Mouse (Mus musculus): ENCODE results near the gene Tnnt3.

Gene Tnnt3

DNA sequence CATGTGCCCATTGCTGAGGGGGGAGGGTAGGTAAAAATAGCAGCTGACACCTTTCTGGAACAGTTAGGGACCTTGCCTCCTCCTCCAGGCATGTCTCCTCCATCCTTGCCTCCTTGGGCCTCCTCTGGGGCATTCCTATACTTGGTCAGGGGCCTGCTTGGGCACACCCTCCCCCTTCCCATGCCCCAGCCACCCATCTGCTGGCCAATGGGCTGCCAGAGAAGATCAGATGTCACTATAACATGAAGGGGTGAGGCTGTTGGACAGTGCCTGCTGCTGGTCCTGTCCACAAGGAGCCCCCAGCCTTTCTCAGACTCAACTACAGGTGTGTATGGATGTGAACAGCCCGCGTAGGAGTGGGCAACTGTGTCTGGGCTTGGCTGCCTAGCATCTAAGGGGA lies at the start of gene Tnnt3:
TSS of gene Tnnt3 (plus strand) at position 262 of the 400 bp plus-strand sequence.
- no peak for DNase-seq

DNA sequence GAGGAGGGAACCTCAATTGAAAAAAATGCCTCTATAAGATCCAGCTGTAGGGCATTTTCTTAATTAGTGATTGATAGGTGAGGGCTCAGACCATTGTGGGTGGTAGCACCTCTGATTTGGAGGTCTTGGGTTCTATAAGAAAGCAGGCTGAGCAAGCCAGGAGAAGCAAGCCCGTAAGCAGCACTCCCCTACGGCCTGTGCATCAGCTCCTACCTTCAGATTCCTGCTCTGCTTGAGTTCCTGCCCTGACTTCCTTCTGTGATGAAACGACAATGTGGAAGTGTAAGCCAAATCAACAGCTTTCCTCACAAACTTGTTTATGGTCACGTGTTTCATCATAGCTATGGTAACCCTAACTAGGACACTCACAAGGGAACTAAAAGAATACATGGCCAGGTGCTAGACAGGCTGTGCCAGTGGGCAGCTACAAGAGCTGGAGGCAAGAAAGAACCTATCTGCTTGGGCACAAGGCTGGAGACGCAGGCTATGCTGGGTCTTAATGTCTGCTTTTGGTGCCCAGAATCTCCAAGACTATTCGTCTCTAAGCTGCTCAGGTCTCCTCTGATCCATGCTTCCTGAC lies 49.5 kb upstream of the Tnnt3 start:
- DNase-seq, result no peak

DNA sequence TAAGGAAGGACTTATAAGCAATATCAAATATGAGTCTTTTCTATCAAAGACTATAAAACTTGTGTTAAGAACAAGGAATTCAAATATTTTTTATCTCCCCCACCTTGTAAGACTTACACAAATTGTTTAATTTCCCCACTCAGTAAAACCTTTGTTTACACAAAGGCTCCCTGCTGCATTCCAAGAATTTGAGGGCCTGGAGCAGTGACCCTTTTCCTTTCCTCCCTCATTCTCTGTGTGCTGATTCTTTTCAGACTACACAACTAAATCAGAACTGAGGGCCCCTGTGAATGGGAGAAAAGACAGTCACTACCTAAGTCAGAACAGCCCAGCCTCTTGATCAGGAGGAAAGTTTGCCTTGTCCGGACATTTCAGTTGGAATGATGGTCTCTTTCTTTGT lies 43.9 kb upstream of the Tnnt3 start:
- DNase-seq, result no peak

DNA sequence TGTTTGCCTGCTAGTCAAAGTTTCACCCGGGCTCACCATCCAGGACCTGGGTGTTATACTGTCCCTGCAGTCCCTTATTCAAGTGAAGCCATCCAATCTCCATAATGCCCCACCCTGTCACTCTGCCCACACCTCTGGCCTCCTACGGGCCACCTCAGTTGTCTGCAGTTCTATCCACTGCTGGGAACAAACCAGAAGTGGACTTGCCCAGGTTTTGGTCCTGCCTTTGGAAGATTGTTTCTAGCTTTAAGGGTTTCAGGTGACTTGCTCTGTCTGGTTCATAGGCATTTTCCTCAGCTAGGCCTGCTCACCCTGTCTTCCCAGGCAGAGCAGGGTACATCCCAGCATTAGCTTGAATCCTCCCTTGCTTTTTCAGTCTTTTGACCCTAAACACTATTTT lies 43.4 kb upstream of the Tnnt3 start:
- no peak for DNase-seq

DNA sequence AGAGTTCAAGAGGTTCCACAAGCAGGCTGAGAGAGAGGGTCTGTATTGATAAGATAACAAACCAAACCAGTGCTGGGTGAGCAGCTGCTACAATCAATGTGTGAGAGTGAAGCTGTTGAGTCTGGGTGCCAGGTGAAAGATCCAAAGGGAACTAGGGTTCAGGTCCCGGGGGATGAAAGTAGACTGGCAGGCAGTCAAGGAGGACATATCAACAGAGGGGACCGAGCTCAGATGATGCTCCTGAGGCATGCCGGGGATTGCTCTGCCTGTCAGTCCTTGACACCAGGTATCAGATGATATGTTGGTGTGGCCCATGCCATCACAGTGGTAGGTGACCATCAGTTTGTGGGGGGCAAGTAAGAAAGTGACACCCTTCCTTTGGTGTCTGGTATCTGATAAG lies 41.8 kb upstream of the Tnnt3 start:
- DNase-seq, result no peak

DNA sequence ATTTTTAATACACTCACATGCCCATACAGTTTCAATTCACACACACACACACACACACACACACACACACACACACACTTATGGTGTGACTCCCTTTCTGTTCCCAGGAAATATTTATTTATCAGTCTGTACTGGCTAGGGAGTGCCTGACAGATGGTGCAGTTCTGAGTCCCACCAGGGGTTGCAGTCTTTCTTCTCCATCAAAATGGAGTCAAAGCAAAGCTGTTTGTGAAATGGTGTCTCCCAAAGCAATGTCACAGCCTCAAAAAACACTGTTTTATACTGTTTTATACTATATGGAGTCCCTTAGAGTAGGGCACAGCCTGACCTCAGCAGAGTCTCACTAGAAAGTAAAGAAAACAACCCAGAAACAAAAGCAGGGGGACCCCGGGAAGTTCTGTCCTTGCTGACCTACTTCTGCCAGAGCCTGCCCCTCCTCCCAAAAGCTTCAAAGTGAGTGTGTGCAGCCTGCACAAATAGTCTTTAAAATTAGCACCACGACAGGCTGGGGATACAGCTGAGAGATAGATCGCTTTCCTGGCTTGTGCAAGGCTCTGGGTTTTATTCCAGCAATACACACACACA lies 41.3 kb upstream of the Tnnt3 start:
- DNase-seq, result no peak

DNA sequence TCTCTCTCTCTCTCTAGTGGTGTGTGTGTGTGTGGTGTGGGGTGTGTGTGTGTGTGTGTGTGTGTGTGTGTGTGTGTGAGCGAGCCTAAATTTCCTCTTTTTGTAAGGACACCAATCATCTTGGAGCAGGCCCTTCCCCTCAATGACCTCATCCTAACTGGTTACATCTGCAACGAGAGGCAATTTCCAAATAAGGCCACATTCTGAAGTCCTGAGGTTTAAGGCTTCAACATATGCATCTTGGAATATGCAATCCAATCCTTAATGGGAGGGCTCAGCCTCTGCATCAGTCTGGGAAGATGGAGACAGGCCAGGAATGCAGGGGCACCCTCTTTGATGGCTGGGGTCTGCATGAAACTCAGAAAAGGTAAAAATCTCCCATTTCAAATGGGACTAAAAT lies 40.6 kb upstream of the Tnnt3 start:
- no peak for DNase-seq

DNA sequence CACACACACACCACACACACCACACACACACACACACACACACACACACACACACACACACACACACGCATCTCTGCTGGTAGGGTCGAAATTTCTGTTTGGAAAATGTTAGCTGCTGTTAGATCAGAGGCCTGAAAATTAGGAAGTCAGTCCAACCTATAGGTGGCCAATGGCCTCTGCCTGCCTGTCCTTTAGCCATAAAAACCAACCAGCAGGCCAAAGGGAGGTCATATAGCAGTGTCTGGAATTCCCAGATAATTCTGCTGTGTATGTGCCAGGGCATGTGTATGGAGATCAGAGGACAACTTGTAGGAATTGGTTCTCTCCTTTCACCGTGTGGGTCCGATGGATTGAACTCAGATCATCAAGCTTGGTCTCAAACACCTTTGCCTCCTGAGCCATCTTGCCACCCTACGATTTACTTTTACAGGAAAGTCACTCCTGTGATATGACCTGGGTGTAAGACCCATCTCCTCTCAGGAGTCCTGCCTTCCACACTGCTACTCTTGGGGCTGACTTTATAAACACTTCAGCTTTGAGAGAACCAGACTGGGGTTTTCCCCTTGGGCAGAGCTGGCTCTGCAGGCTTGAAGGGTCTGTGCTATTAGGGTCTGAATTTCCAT lies 39.8 kb upstream of the Tnnt3 start:
- DNase-seq, result no peak

DNA sequence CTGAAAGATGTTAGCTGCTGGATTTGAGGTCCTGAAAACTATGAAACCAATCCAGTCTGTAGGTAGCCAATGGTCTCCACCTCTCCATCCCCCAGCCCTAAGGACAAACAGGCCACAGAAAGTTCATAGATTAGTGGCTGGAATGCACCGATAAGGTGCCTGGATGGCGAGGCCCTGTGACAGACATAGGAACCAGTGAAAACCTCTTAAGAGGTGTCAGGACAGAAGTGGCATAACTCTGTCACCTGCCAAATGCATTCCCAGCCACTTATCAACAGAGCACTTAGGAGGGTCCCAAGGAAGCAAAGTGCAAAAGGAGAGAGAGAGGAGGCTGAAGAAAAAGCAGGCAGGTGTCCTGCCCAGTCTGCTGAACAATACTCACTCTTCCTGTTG lies 39.3 kb upstream of the Tnnt3 start:
- no peak for DNase-seq

DNA sequence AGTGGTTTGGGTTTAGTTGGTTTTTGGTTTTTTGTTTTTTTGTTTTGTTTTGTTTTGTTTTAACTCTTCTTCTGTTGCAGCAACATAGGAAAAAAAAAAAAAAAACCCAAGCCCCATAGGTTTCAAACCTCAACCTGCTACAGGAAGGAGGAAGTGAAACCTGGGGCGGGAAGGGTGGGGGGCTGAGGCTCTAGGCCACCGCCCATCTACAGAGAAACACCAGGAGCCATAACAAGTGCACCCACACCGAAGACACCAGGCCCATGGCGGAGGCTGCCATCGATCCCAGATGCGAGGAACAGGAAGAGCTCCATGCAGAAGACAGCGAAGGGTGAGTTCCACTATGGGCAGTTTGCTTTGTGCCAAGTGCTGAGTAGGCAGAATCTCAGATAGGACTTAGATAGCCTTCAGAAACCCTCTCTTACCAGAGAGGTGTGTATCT lies 38.0 kb upstream of the Tnnt3 start, which contains the start of gene Lsp1:
TSS of gene Lsp1 (plus strand) at position 174 of the 442 bp plus-strand sequence.
- no peak for DNase-seq

DNA sequence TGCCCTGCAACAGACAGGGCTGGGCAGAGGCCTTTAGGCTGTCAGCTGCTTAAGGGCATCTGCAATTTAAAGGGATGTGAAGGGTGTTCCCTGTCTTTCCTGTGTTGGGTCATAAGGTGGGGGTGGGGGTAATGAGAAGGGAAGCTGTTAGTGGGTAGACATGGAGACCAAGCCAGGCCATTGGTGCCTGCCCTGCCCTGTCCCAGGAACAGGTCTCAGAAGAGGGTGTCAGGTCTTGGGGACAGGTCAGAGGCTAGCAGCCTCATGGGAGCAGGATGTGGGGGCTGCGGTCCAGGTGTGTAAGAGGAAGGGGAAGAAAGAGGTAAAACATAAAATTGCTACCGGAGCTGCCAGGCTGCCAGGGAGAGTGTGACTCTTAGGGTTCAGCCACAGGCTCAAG lies 37.2 kb upstream of the Tnnt3 start:
- no peak for DNase-seq

DNA sequence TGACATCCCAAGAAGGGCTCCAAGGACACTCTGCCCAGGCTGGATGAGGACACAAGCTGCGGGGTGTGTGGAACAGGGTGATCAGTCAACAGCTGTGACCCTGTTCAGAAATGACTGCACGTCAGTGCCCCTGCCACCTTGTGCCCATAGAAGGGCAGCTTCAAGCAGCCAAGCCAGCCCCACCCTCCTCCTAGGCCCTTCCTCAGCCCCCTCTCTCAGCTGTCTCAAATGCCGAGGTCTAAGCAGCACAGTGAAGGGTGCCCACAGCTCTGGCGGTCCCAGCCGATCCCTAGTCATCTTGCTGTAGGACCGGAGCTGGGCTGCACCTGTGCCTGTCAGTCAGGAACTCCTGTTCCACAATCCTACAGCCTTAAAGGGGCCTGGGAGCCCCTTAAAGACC lies 36.4 kb upstream of the Tnnt3 start:
- no peak for DNase-seq

DNA sequence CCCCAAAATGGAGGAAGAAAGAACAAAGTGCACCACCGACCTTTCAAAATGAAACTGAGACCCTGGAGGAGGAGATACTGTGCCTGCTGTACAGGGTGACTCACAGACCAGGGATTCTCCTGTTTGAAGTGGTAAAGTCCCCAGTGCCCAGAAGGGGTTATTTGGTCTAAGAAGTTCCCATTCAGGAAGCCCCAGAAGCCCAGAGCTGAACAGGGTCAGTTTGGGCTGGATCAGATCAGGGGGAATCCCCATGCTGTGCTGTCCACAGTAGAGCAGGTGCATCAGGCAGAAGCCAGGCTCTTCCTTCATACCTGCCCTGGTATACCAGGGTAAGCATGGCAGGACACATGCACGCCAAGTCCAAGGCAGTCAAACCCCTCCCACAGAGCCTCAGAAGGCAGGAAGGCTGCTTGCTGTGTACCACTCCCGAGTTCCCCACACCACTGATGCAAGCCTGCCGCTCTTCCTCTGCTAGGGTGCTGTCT lies 36.0 kb upstream of the Tnnt3 start:
- DNase-seq, result no peak

DNA sequence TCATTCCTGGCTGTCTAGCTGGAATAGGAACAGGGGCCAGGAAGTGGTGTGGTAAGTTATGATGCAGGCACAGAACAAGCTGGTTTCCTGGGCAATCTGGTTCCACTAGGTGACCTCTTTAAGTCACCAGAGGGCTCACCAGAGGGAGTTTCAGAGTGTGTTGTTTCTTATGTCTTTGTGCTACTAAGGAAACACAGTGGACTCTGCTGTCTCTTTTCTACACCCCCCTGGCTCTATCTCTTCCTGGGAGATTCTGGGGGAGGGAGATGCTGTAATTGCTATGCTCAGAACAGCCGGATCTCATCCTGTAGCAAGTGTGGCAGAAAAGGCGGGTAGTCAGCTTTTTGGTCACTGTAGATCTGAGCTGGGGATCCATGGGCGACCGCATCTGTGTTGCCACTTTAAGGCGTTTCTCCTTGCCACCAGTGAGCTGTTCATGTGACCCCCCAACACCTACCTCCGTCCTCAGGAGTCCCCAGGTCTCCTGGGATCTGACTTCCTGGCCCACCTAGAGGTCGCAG lies 28.4 kb upstream of the Tnnt3 start:
- no peak for DNase-seq

DNA sequence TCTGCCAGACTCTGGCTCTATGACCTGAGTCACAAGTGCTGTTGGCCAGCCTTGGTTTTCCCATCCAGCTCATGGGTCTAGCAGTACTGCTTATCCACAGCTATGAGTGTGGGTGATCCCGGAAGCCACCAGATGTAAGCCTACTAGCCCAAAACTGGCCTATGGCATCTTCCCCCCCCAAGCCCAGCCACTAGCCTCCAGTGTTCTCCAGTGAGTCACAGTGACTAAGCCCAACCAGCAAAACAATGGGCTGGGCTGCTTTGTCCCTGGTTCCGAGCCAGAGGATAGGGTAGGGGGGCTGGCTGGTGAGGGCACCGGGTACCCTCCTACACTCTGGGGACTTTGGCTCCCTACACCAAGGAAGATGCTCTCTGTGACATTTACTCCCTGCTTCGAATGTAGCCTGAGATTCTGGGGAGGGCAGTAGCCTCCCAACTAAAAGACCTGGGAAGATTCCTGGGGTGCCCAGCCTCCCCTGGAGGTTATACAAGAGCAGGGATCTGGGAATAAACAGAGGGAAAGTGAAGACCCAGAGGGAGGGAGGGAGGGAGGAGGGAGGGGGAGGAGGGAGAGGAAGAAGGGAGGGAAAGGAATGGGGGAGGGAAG lies 27.7 kb upstream of the Tnnt3 start:
- DNase-seq, result no peak

DNA sequence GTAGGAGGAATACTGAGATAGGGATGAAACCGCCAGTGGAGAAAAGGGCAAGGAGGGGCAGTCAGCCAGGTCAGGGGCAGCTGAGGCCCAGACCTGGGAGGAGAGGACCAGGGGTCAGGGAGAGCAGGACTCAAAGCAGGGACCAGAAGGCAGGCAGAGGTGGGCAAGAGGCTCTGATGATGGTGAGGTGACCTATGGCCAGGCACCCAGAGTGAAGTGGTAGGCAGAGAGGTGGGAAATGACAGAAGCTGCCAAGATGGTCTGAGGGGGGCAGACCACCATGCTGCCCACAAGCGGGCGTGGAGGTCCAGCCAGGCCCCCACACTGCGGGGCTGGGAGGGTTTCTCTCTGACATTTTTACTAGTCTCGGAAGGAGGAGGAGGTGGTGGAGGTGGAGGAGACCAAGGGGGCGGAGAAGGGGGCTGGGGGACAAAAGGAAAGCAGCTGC lies 27.2 kb upstream of the Tnnt3 start:
- no peak for DNase-seq

DNA sequence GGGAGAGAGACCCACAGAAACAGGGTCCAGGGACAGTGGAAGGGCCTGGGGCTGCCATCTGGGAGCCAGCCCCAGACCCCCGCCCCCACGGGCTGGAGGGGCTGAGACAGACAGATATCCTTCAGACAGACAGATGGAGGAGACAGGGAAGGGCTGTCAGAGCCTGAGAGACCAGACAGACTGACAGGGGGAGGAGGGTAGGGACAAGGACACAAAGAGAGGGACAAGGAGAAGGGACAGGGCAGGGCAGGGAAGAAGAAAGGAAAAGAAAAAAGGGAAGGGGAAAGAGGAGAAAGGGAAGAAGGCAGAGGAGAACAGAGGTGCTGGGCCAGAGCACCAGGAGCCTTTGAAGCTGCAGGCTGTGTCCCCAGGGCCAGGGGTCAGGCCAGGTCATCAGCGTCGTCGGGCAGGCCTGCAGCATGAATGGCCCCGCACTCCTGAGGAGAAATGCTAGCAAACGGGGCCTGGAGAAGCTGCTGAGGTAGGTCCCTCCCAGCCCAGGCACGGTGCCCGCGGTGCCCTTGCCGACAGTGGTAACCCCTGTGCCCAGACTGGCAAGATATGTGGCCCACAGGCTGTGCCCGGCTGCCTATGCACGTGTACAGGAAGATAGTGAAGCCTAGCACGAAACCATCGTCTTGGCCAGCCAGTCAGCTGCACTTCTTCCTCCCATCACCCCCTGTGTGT lies 26.6 kb upstream of the Tnnt3 start:
- DNase-seq, result no peak

DNA sequence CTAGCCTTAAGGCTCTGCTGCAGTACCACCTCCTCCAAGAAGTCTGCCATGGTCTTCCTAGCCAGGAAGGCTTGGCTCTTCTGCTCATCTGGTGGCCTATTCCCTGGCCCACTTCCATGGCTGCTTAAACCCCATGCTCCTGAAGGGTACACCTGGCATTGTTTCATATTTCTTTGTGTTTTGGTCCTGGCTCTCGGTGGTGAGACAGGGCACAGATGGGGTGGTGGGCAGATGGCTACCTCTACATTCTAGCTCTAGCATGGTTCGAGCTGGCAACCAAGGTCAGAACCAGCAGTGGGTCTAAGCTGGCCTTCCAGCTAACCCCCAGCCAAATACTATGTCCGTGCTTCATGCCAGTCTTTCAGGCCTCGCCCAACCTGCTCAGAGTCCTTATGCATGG lies 25.7 kb upstream of the Tnnt3 start:
- DNase-seq, result no peak

DNA sequence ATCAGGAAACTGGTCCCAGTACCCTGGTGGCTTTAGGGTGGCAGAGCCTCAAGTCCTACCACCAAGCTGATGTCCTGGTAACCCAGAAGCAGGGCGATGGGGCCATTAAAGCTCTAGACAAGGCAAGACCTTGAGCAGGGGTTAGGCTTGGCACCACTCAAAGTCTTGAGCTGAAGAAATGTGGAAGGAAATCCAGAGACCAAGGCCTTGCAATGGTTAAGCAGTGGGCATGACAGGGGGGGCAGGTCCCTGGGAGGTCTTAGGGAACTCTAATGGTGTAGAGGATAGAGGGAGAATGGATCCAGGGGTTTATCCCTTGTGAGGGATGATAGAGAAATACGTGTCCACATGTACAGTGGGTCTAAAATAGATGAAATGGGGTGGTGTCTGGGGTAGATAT lies 25.2 kb upstream of the Tnnt3 start:
- DNase-seq, result no peak

DNA sequence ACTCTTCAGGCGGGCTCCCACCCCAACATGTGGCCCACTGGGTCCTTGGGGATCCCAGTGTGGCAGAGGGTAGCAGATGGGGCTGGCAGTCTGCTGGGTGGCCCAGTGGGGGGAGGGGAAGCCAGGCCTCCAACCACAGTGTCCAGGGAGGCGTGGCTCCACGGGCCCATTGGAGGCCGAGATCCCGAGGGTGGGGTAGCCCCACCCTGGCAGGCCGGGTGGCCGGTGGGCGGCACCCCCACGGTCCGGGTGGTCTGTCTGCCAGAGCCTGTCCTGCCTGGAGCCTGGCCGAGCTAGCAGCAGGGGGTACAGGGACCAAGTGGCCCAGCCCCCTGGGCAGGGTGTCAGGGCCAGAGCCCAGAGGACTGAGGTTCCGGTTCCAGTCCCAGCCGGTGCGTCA lies 23.8 kb upstream of the Tnnt3 start:
- no peak for DNase-seq

DNA sequence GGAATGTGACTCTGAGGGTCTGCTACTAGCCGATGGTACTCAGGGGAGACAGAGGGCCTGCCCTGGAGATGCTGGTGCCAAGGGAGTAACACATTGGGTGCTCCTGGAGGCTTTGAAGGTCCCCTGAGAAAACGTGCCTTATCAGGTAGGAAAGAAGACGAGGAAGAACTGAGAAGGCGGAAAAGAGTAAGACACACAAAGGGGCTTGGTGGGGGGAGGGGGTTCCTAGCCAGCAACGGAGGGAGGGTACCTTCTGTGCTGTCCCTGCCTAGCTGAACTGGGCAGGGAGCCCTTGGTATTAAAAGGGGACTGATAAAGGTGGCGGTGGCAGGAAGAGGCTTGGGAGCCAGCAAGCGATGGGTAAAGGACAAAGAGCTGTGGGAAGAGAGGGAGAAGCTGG lies 23.0 kb upstream of the Tnnt3 start:
- DNase-seq, result no peak

DNA sequence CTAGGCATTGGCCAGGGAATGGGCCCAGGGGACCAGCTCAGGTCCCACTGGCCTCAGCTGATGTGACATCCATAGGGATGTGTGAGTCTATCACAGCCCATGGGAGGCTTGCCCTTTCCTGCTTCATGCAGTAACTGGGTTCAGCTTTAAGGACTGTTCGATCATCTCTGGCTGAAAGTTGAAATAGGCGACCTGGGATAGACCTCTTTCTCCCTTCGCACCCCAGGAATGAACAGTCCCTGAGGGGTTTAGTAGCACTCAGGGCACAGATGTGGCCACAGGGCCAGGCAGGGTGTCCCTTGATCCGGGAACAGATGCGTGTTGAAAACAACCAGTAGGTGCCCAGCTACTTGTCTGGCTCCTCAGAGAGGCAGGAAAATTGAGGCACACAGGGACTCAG lies 22.4 kb upstream of the Tnnt3 start:
- DNase-seq, result no peak

DNA sequence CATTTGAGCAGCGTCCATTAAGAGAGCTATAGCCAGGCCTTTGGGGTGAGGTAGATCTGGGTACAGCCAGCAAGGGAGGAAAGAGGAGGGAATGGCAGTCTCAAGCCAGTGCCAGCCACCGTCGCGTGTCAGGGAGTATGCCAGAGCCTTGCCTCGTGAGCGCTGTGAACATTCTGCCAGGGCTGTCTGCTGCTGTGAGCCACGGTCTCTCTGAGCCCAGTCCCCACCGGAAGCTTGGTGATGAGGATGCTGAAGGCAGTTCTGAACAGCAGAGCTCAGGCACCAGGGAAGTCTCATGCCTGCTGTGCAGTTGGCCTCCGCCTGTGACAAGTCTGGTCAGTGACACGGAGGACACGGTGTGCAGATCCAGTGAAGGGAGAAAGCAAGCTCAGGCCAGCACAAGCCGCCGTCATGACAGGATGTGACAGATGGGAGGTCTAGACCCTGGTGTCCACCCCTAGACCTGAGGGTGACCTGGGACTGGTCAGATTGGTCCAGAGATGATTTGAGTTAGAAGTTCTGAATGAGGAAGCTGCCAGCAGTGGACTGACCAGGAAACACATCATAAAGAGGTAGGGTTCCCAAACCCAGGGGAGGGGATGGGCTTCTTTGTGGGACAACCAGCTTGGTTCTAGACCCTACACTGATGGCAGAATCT lies 21.7 kb upstream of the Tnnt3 start:
- DNase-seq, result no peak
